Comparison of ENCODE assay signal across 29 mouse cellular contexts in the genomic region with DNA sequence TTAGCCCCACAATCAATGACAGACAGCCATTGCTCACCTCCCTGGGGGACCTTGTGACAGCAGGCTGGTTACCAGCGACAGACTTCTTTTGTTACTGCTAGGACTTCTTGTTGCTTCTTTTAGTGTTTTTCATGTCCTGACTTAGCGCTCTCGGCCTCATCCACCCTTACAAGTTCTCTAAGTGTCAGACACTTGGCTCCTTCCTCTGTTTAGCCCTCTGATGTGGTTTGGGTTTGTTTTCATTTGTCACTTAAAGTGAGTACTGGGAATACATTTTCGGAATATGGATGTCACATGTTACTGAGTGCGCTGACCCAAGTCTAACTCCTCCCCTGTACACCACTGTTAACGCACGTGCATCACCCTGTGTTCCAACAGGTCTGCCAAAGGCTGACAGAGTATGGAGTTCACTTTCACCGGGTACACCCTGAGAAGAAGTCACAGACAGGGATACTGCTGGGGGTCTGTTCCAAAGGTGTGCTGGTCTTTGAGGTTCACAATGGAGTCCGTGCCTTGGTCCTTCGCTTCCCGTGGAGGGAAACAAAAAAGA.
DNase-seq lines count a peak whose midpoint lies in the region; ATAC-seq and TF ChIP-seq lines count a peak whose summit lies in the region.
"Had no signal": no experiment of that assay in that cellular context is flagged by ENCODE, and none has a peak within 500 bp of the region (broad histone marks: within the 10 kb centered on the region; RNA-seq: fewer than 3 reads in every experiment).

No protein-coding gene starts in this region.

- DNase-seq in embryo, embryonic 10.5 days (ENCODE audit: low spot score) = peak; percentile 7
- no peak for DNase-seq in embryo, embryonic 10 days (ENCODE audit: low spot score)
- peak; percentile 89 for DNase-seq in Patski (ENCODE audit: low read depth, low spot score)
- peak; percentile 76 for DNase-seq in kidney, adult 9 months
- DNase-seq in kidney, postnatal 14 days = peak; percentile 63
- DNase-seq in lung, postnatal 25 days (ENCODE audit: low spot score) = no peak
- DNase-seq: adrenal gland, adult 8-10 months; cerebellum, adult 2 months; cerebellum, postnatal 14 days; gastrocnemius, postnatal 25 days; heart, adult 2 months; layer of hippocampus, adult 9-11 months; liver; lung, adult 2 months; lung, postnatal 10 days; right cerebral cortex, adult 18-20 months; spleen, adult 18-20 months; thymus, postnatal 36 days had no signal

- no peak overlapping the region for H3K4me2 ChIP-seq in forebrain, embryonic 12.5 days
- H3K4me2 ChIP-seq in hindbrain, embryonic 12.5 days (replicated peaks) = no peak overlapping the region
- H3K4me2 ChIP-seq: embryonic facial prominence, embryonic 13.5 days; forebrain, embryonic 13.5 days; heart, embryonic 12.5 days; midbrain, embryonic 15.5 days had no signal

- no peak for TF ChIP-seq CTCF in Patski (IDR thresholded peaks at IDR 0.05)

- no peaks in the 10 kb centered on the region for H3K27me3 ChIP-seq in Patski
- H3K27me3 ChIP-seq in forebrain, embryonic 12.5 days = no peaks in the 10 kb centered on the region
- no peaks in the 10 kb centered on the region for H3K27me3 ChIP-seq in hindbrain, embryonic 12.5 days
- H3K27me3 ChIP-seq: CH12.LX; embryonic facial prominence, embryonic 13.5 days; forebrain, embryonic 13.5 days; heart, embryonic 12.5 days; midbrain, embryonic 15.5 days had no signal

- H3K9me3 ChIP-seq in forebrain, embryonic 12.5 days = no peaks in the 10 kb centered on the region
- no peaks in the 10 kb centered on the region for H3K9me3 ChIP-seq in hindbrain, embryonic 12.5 days (replicated peaks)
- H3K9me3 ChIP-seq: embryonic facial prominence, embryonic 13.5 days; forebrain, embryonic 13.5 days; heart, embryonic 12.5 days; hindbrain, embryonic 10.5 days; midbrain, embryonic 15.5 days had no signal

- peak; percentile 74 for ATAC-seq in Patski
- no peak for ATAC-seq in forebrain, embryonic 12.5 days (ENCODE audit: low FRiP score)
- no peak for ATAC-seq in hindbrain, embryonic 12.5 days (ENCODE audit: low FRiP score)
- ATAC-seq: forebrain, embryonic 13.5 days; hindbrain, embryonic 16.5 days; midbrain, embryonic 15.5 days had no signal

- H3K4me3 ChIP-seq in forebrain, embryonic 12.5 days (replicated peaks) = no peak overlapping the region
- no peak overlapping the region for H3K4me3 ChIP-seq in hindbrain, embryonic 12.5 days
- H3K4me3 ChIP-seq: embryonic facial prominence, embryonic 13.5 days; erythroblast, embryonic 14.5 days; forebrain, embryonic 13.5 days; heart, adult 2 months; heart, embryonic 12.5 days; hindbrain, embryonic 10.5 days; midbrain, embryonic 15.5 days had no signal

- POLR2A ChIA-PET in Patski (lab: Charles Lee) = interaction anchor here (1.8 kb wide), 1 partner anchor 105 kb away, joined by 3 read pairs; no protein-coding TSS in a partner anchor

- no peak overlapping the region for H3K9ac ChIP-seq in forebrain, embryonic 12.5 days
- H3K9ac ChIP-seq in hindbrain, embryonic 12.5 days = no peak overlapping the region
- H3K9ac ChIP-seq: embryonic facial prominence, embryonic 13.5 days; forebrain, embryonic 13.5 days; heart, embryonic 12.5 days; liver, embryonic 14.5 days; midbrain, embryonic 15.5 days had no signal

- 76% methylated on average over 11 of the region's 11 CpGs for WGBS in forebrain, embryonic 12.5 days
- 64% methylated on average over 11 of the region's 11 CpGs for WGBS in hindbrain, embryonic 12.5 days

- no peak overlapping the region for H3K27ac ChIP-seq in forebrain, embryonic 12.5 days
- no peak overlapping the region for H3K27ac ChIP-seq in hindbrain, embryonic 12.5 days
- H3K27ac ChIP-seq: embryonic facial prominence, embryonic 13.5 days; forebrain, embryonic 13.5 days; heart, adult 2 months; hindbrain, embryonic 10.5 days; liver, embryonic 14.5 days; midbrain, embryonic 15.5 days had no signal

- in situ Hi-C loops in Patski (cut with MboI; ENCODE audit: low pct_unique_long_range_greater_than_20kb) = loop anchor here (5.0 kb wide), 1 partner anchor 176 kb away; no protein-coding TSS in a partner anchor

- H3K4me1 ChIP-seq in forebrain, embryonic 12.5 days = 0 out of 2 replicates have a peak, but pooled peaks cover 10% of the 10 kb centered on the region
- no peaks in the 10 kb centered on the region; the same call in 1 of the 2 replicates for H3K4me1 ChIP-seq in hindbrain, embryonic 12.5 days
- H3K4me1 ChIP-seq: forebrain, embryonic 13.5 days; heart, embryonic 12.5 days had no signal

- CTCF ChIA-PET in Patski (lab: Charles Lee) = interaction anchor here (1.6 kb wide), 1 partner anchor 11 kb away, joined by 4 read pairs; no protein-coding TSS in a partner anchor

- H3K36me3 ChIP-seq in forebrain, embryonic 12.5 days (replicated peaks) = peaks cover 24% of the 10 kb centered on the region
- H3K36me3 ChIP-seq in hindbrain, embryonic 12.5 days = peaks cover 34% of the 10 kb centered on the region
- H3K36me3 ChIP-seq: midbrain, embryonic 15.5 days had no signal

Comparison
In these comparisons a context has a peak if more than half of its experiments do, and no peak if none do; other contexts are left out.
1. DNase-seq: peak in embryo, embryonic 10.5 days (single experiment), Patski (single experiment), kidney, adult 9 months (single experiment) and kidney, postnatal 14 days (single experiment); none in embryo, embryonic 10 days (single experiment) and lung, postnatal 25 days (single experiment).